Mouse (Mus musculus) thymus, postnatal 10 days (tissue): Measurements from ENCODE around the gene 1810010D01Rik.
A peak's percentile ranks its signal among the peaks of the same experiment; 100 is the strongest.

Source experiments
- DNase-seq, 2 experiments: peaks; one replicate each; pipeline ENCODE4 v3.0.0; 2021; ENCODE audit warnings: low spot score in 2 of 2

Gene 1810010D01Rik

GRCm38 (mm10) chr7:145208006-145208405 is at the start of gene 1810010D01Rik:
Gene 1810010D01Rik, minus strand, starts transcription at chr7:145208119.
- DNase-seq: no peak

GRCm38 (mm10) chr7:145256092-145256491 is 48.2 kb upstream of the 1810010D01Rik start:
- no peak for DNase-seq

GRCm38 (mm10) chr7:145253986-145254630 is 46.2 kb upstream of the 1810010D01Rik start:
- no peak for DNase-seq

- DNase-seq: peak; percentile 20 to 73
Observed at GRCm38 (mm10) chr7:145252715-145253476, 45.0 kb upstream of the 1810010D01Rik start.

- no peak for DNase-seq
Observed at GRCm38 (mm10) chr7:145250225-145250624, 42.3 kb upstream of the 1810010D01Rik start.

GRCm38 (mm10) chr7:145248911-145249310 is 41.0 kb upstream of the 1810010D01Rik start:
- no peak for DNase-seq

- DNase-seq: peak; percentile 45 to 81
Observed at GRCm38 (mm10) chr7:145242851-145243712, 35.2 kb upstream of the 1810010D01Rik start.

GRCm38 (mm10) chr7:145242028-145242427 is 34.1 kb upstream of the 1810010D01Rik start:
- DNase-seq: no peak

GRCm38 (mm10) chr7:145240929-145241328 is 33.0 kb upstream of the 1810010D01Rik start:
- DNase-seq: no peak

- no peak for DNase-seq
Observed at GRCm38 (mm10) chr7:145239736-145240505, 32.0 kb upstream of the 1810010D01Rik start.

GRCm38 (mm10) chr7:145239145-145239544 is 31.2 kb upstream of the 1810010D01Rik start:
- no peak for DNase-seq

- no peak for DNase-seq
Observed at GRCm38 (mm10) chr7:145234841-145235790, 27.2 kb upstream of the 1810010D01Rik start.

- no peak for DNase-seq
Observed at GRCm38 (mm10) chr7:145231659-145232058, 23.7 kb upstream of the 1810010D01Rik start.

GRCm38 (mm10) chr7:145226641-145227040 is 18.7 kb upstream of the 1810010D01Rik start:
- no peak for DNase-seq

- no peak for DNase-seq
Observed at GRCm38 (mm10) chr7:145225626-145226025, 17.7 kb upstream of the 1810010D01Rik start.

- DNase-seq: no peak
Observed at GRCm38 (mm10) chr7:145221841-145222689, 14.1 kb upstream of the 1810010D01Rik start.

- no peak for DNase-seq
Observed at GRCm38 (mm10) chr7:145221346-145221745, 13.4 kb upstream of the 1810010D01Rik start.

GRCm38 (mm10) chr7:145219420-145219831 is 11.5 kb upstream of the 1810010D01Rik start:
- no peak for DNase-seq

- DNase-seq: no peak
Observed at GRCm38 (mm10) chr7:145216591-145216990, 8.7 kb upstream of the 1810010D01Rik start.
